Mouse (Mus musculus): ENCODE data around the gene Syt12. TPM values are rescaled to one million over a fixed set of nuclear protein-coding genes. Genes with fewer than 3 reads are reported as not detected.
A peak's percentile ranks its signal among the peaks of the same experiment; 100 is the strongest.

The Syt12 gene
- polyA plus RNA-seq, 1 experiment from 2014 or later, result 0.69 TPM

DNA sequence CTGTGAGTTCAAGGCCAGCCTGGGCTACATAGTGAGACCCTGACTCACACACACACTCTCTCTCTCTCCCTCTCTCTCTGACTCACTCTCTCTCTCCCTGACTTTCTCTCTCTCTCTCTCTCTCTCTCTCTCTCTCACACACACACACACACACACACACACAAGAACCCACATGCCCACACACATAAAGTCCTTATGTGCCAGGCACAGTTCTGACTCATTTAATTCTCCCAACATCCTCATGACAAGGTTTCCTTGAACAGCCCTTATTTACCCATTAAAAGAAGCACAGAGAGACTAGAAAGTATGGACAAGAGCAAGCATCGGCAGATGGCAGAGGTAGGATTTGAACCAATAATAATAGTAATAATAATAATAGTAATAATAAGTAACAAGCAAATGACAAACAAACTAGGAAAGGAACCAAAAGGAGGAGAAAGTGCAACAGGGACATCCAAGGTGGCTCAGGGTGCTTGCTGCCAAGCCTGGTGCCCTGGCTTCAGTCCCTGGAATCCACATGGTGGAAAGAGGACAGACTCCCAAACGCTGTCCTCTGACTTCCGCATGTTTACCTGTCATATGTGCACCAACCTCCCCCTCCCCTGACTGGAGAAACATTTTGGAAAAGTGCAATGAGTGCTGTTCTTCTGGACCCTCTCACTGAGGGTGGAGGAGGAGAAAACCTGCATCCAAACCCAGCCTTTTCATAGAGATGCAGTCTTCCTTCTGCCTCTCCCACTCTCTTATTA lies 5.0 kb upstream of the Syt12 start:
- H3K9me3 ChIP-seq, result no peaks in the 10 kb centered on the region
- ATAC-seq (ENCODE audit: low FRiP score, low read depth), result no peak
- H3K4me3 ChIP-seq, result no peak overlapping the region
- H3K4me2 ChIP-seq (replicated peaks), result no peak overlapping the region
- peaks cover 18% of the 10 kb centered on the region for H3K27me3 ChIP-seq
- H3K9ac ChIP-seq, result no peak overlapping the region
- no peaks in the 10 kb centered on the region for H3K36me3 ChIP-seq
- no peak overlapping the region for H3K27ac ChIP-seq
- 76% methylated on average over 3 of the region's 3 CpGs for WGBS
- H3K4me1 ChIP-seq, result no peaks in the 10 kb centered on the region; the same call in 1 of the 2 replicates

DNA sequence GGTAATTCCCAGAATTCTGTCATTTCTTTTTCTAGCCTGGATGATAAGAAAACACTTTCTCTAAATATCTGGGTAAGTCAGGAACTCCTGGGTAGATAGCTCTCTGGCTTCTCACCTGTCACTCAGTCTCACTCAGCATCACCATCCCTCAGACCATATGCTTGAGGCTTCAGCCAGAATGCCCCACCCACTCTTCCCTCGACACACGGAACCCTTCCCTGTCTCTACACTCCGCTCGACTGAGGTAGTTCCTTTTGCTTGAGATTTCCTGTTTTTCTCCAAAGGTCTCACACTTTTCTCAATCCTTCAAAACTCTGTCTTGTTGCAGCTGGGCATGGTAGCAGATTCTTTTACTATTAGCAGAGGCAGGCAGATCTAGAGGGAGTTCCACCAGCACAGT lies 4.1 kb upstream of the Syt12 start:
- no peak overlapping the region for H3K4me2 ChIP-seq (replicated peaks)
- H3K27me3 ChIP-seq, result peaks cover 28% of the 10 kb centered on the region
- H3K4me3 ChIP-seq, result no peak overlapping the region
- no peak for ATAC-seq (ENCODE audit: low FRiP score, low read depth)
- H3K27ac ChIP-seq, result no peak overlapping the region
- 35% methylated on average over 4 of the region's 4 CpGs for WGBS
- no peak overlapping the region for H3K9ac ChIP-seq
- peaks cover 7% of the 10 kb centered on the region for H3K4me1 ChIP-seq
- no peaks in the 10 kb centered on the region for H3K9me3 ChIP-seq
- H3K36me3 ChIP-seq, result no peaks in the 10 kb centered on the region

DNA sequence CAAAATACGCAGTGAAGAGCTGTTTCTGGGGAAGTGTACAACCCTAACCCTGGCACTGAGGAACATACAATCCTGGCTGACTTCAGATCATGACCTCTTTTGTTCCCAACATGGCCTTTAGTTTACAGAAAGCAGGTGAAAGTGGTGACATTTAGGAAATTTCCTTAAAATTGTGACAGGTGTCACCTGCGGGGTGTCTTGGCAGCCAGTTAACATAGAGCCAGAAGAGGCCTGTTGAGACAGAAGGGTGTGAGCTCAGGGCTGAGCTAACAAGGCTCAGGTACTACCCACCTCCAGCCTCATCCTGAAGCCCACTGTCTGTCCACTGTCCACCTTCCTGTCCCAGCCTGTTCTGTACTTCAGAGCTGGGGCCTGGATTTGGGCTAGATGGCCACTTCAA lies 2.8 kb upstream of the Syt12 start:
- Histone ChIP-seq H3K36me3 (no peaks in the 10 kb centered on the region), H3K4me3 (no peak overlapping the region), H3K27me3 (peaks cover 41% of the 10 kb centered on the region), H3K4me1 (peaks cover 9% of the 10 kb centered on the region), H3K4me2 (replicated peaks) (no peak overlapping the region), H3K9ac (no peak overlapping the region), H3K27ac (no peak overlapping the region), H3K9me3 (no peaks in the 10 kb centered on the region)
- ATAC-seq (ENCODE audit: low FRiP score, low read depth), result no peak
- WGBS, result 88% methylated on average over 2 of the region's 2 CpGs

- H3K4me2 ChIP-seq (replicated peaks), result no peak overlapping the region
- ATAC-seq (ENCODE audit: low FRiP score, low read depth), result no peak
- WGBS, result 41% methylated on average over 1 of the region's 1 CpGs
- H3K9ac ChIP-seq, result no peak overlapping the region
- peaks cover 9% of the 10 kb centered on the region for H3K4me1 ChIP-seq
- peaks cover 50% of the 10 kb centered on the region for H3K27me3 ChIP-seq
- H3K27ac ChIP-seq, result no peak overlapping the region
- H3K36me3 ChIP-seq, result no peaks in the 10 kb centered on the region
- no peak overlapping the region for H3K4me3 ChIP-seq
- no peaks in the 10 kb centered on the region for H3K9me3 ChIP-seq
Observed at GRCm38 (mm10) chr19:4478190-4478516, 906 bp upstream of the Syt12 start.

GRCm38 (mm10) chr19:4476601-4477257 lies 518 bp downstream of the Syt12 start:
- Histone ChIP-seq H3K27ac (no peak overlapping the region), H3K27me3 (peaks cover 50% of the 10 kb centered on the region), H3K9ac (peak overlapping the region; percentile 69), H3K9me3 (no peaks in the 10 kb centered on the region), H3K4me2 (replicated peaks) (peak overlapping the region; percentile 98), H3K4me3 (peak overlapping the region; percentile 58), H3K4me1 (peaks cover 9% of the 10 kb centered on the region), H3K36me3 (no peaks in the 10 kb centered on the region)
- peak; percentile 63 for ATAC-seq (ENCODE audit: low FRiP score, low read depth)
- under 1% methylated on average over 68 of the region's 70 CpGs for WGBS

- H3K4me3 ChIP-seq, result no peak overlapping the region
- WGBS, result 77% methylated on average over 11 of the region's 11 CpGs
- no peaks in the 10 kb centered on the region for H3K9me3 ChIP-seq
- H3K4me1 ChIP-seq, result peaks cover 9% of the 10 kb centered on the region
- H3K27ac ChIP-seq, result no peak overlapping the region
- no peak overlapping the region for H3K9ac ChIP-seq
- no peak for ATAC-seq (ENCODE audit: low FRiP score, low read depth)
- H3K4me2 ChIP-seq (replicated peaks), result no peak overlapping the region
- H3K36me3 ChIP-seq, result no peaks in the 10 kb centered on the region
- peaks cover 50% of the 10 kb centered on the region for H3K27me3 ChIP-seq
Observed at GRCm38 (mm10) chr19:4475224-4475925, 1.9 kb downstream of the Syt12 start.

GRCm38 (mm10) chr19:4474739-4475138 lies 2.5 kb downstream of the Syt12 start:
- ATAC-seq (ENCODE audit: low FRiP score, low read depth), result no peak
- H3K9me3 ChIP-seq, result no peaks in the 10 kb centered on the region
- H3K27ac ChIP-seq, result no peak overlapping the region
- H3K4me1 ChIP-seq, result peaks cover 9% of the 10 kb centered on the region
- H3K4me3 ChIP-seq, result no peak overlapping the region
- no peaks in the 10 kb centered on the region for H3K36me3 ChIP-seq
- peaks cover 50% of the 10 kb centered on the region for H3K27me3 ChIP-seq
- H3K4me2 ChIP-seq (replicated peaks), result no peak overlapping the region
- no peak overlapping the region for H3K9ac ChIP-seq
- WGBS, result 40% methylated on average over 3 of the region's 3 CpGs

DNA sequence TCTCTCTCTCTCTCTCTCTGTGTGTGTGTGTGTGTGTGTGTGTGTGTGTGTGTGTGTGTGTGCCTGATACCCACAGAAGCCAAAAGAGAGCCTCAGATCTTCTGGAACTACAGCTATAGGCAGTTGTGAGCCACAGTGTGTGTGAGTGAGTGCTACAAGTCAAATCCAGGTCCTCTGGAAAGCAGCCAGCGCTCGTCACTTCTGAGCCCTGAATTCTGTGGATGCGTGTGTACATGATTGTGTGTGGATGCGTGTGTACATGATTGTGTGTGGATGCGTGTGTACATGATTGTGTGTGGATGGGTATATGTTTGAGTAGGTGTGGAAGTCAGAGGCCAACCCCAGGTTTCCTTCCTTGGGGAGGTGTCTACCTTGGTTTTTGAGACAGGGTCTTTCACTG lies 3.7 kb downstream of the Syt12 start:
- no peaks in the 10 kb centered on the region for H3K36me3 ChIP-seq
- H3K9me3 ChIP-seq, result no peaks in the 10 kb centered on the region
- H3K27me3 ChIP-seq, result peaks cover 40% of the 10 kb centered on the region
- H3K4me2 ChIP-seq (replicated peaks), result no peak overlapping the region
- peaks cover 9% of the 10 kb centered on the region for H3K4me1 ChIP-seq
- WGBS, result 85% methylated on average over 5 of the region's 5 CpGs
- no peak overlapping the region for H3K27ac ChIP-seq
- no peak overlapping the region for H3K4me3 ChIP-seq
- no peak for ATAC-seq (ENCODE audit: low FRiP score, low read depth)
- no peak overlapping the region for H3K9ac ChIP-seq

DNA sequence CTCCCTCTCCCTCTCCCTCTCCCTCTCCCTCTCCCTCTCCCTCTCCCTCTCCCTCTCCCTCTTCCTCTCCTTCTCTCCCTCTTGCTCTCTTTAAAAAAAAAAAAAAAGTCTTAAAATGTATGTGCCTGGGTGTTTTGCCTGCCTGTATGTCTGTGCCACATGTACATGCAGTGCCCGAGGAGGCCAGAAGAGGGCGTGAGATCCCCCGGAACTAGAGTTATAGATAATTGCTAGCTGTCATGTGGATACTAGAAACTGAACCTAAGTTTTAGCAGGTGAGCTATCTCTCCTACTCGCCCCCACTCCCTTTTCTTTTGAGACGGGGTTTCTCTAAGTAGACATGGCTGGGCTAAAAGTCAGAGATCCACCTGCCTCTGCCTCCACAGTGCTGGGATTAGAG lies 8.9 kb downstream of the Syt12 start:
- Histone ChIP-seq H3K9ac (no peak overlapping the region), H3K4me3 (no peak overlapping the region), H3K9me3 (no peaks in the 10 kb centered on the region), H3K36me3 (no peaks in the 10 kb centered on the region), H3K27me3 (no peaks in the 10 kb centered on the region), H3K4me1 (no peaks in the 10 kb centered on the region), H3K4me2 (replicated peaks) (no peak overlapping the region), H3K27ac (no peak overlapping the region)
- no peak for ATAC-seq (ENCODE audit: low FRiP score, low read depth)
- 28% methylated on average over 5 of the region's 5 CpGs for WGBS

- Histone ChIP-seq H3K4me2 (replicated peaks) (no peak overlapping the region), H3K4me1 (no peaks in the 10 kb centered on the region), H3K36me3 (no peaks in the 10 kb centered on the region), H3K27me3 (no peaks in the 10 kb centered on the region), H3K27ac (no peak overlapping the region), H3K9ac (no peak overlapping the region), H3K9me3 (no peaks in the 10 kb centered on the region), H3K4me3 (no peak overlapping the region)
- 84% methylated on average over 4 of the region's 4 CpGs for WGBS
- ATAC-seq (ENCODE audit: low FRiP score, low read depth), result no peak
Observed at GRCm38 (mm10) chr19:4464666-4465065, 12.6 kb downstream of the Syt12 start.

DNA sequence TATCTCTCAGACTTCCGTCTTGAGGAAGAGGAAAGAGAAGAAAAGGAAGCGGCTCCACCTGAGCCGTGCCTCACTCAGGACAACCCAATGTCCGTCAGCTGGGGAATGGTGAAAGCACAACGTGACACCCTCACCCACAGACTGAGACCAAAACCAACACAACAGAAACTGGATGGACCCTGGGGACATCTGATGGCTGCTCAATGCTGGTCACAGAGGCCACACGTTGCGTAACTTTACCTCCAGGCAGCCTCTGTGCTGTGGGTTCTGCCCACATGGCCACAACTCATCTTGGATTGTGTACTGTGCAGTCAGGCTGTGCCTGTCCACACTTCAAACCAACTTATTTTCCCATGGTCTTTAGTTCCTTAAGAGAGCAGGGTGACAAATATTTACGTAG lies 15.3 kb downstream of the Syt12 start:
- Histone ChIP-seq H3K4me3 (no peak overlapping the region), H3K27me3 (no peaks in the 10 kb centered on the region), H3K4me1 (no peaks in the 10 kb centered on the region), H3K27ac (no peak overlapping the region), H3K9me3 (no peaks in the 10 kb centered on the region), H3K36me3 (no peaks in the 10 kb centered on the region), H3K4me2 (replicated peaks) (no peak overlapping the region), H3K9ac (no peak overlapping the region)
- WGBS, result 85% methylated on average over 8 of the region's 8 CpGs
- no peak for ATAC-seq (ENCODE audit: low FRiP score, low read depth)

DNA sequence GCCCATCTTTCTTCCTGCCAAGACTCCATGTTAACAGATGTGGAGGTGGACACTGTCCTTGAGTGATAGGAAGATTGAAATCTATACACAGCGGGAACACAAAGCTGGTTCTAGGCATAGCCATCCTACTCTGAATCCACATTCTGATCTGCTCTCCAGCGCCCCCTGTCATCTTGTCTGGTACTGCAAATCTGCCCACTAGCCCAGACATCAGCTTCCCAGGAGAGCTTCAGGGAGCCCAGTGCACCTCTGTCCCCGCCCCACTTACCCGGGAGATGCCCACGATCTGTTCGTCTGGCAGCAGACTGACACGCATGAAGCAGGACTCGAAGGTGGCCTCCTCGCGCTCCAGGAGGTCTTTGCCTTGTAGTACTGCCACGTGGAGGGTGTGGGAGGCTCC lies 21.0 kb downstream of the Syt12 start:
- 15% methylated on average over 11 of the region's 11 CpGs for whole genome bisulfite sequencing
- H3K36me3 ChIP-seq, result no peaks in the 10 kb centered on the region
- H3K9me3 ChIP-seq, result no peaks in the 10 kb centered on the region
- peaks cover 20% of the 10 kb centered on the region; the same call in 1 of the 2 replicates for H3K4me1 ChIP-seq
- H3K4me2 ChIP-seq (replicated peaks), result no peak overlapping the region
- H3K4me3 ChIP-seq, result no peak overlapping the region
- H3K27ac ChIP-seq, result no peak overlapping the region
- H3K27me3 ChIP-seq, result no peaks in the 10 kb centered on the region
- no peak for ATAC-seq (ENCODE audit: low FRiP score, low read depth)
- H3K9ac ChIP-seq, result no peak overlapping the region

All from limb, embryonic 13.5 days (tissue).